Mouse (Mus musculus) limb, embryonic 12.5 days (tissue): Measurements from ENCODE around the gene Gm3336. TPM values are rescaled to one million over a fixed set of nuclear protein-coding genes. Genes with fewer than 3 reads are reported as not detected.

Experiments
- ATAC-seq: fragments of 200-750 bp; cut with Nextera tagmentation; 2 replicates; pipeline ENCODE4 v1.8.0; 2017; ENCODE audit warnings: low read depth, moderate TSS enrichment; ENCODE audit not compliant: insufficient number of reproducible peaks, insufficient read depth, low FRiP score, low TSS enrichment
- H3K27ac ChIP-seq: fragments of 300-500 bp; sonication (generic); 2 replicates; pipeline ENCODE4 v1.5.1; 2016; ENCODE audit warnings: mild to moderate bottlenecking, moderate library complexity
- H3K27me3 ChIP-seq: fragments of 300-500 bp; sonication (generic); 2 replicates; pipeline ENCODE4 v1.6.1; 2016; ENCODE audit warnings: mild to moderate bottlenecking, moderate library complexity
- H3K36me3 ChIP-seq: fragments of 300-500 bp; sonication (generic); 2 replicates; pipeline ENCODE4 v1.6.1; 2016; ENCODE audit warnings: mild to moderate bottlenecking, moderate library complexity
- H3K4me1 ChIP-seq: fragments of 300-500 bp; sonication (generic); replicated peaks from 2 replicates; pipeline ENCODE4 v1.6.1; 2016
- H3K4me2 ChIP-seq: fragments of 300-500 bp; sonication (generic); 2 replicates; pipeline ENCODE4 v1.6.1; 2016; ENCODE audit warnings: mild to moderate bottlenecking, moderate library complexity
- H3K4me3 ChIP-seq: fragments of 300-500 bp; sonication (generic); replicated peaks from 2 replicates; pipeline ENCODE4 v1.5.1; 2016; ENCODE audit warnings: mild to moderate bottlenecking
- H3K9ac ChIP-seq: fragments of 300-500 bp; sonication (generic); replicated peaks from 2 replicates; pipeline ENCODE4 v1.6.1; 2016; ENCODE audit warnings: mild to moderate bottlenecking, moderate library complexity
- H3K9me3 ChIP-seq: fragments of 300-500 bp; sonication (generic); 2 replicates; pipeline ENCODE4 v1.6.1; 2016; ENCODE audit warnings: mild to moderate bottlenecking, moderate library complexity
- WGBS: fragments of 180-500 bp; shearing (Covaris S2); methylation state at CpG from one replicate; pipeline ENCODE4 v1.1.7; 2016; 5-methylcytosine and 5-hydroxymethylcytosine counted together
- polyA plus RNA-seq: library from polyadenylated mRNA; unstranded; fragments of >200 nt; fragmentation: Nextera tagmentation; extraction: Ambion mirVana; gene quantifications from 2 replicates; pipeline ENCODE4 v1.2.1, GENCODE M21; 2016

Gm3336 gene
- polyA plus RNA-seq, 1 experiment from 2014 or later = not detected

DNA sequence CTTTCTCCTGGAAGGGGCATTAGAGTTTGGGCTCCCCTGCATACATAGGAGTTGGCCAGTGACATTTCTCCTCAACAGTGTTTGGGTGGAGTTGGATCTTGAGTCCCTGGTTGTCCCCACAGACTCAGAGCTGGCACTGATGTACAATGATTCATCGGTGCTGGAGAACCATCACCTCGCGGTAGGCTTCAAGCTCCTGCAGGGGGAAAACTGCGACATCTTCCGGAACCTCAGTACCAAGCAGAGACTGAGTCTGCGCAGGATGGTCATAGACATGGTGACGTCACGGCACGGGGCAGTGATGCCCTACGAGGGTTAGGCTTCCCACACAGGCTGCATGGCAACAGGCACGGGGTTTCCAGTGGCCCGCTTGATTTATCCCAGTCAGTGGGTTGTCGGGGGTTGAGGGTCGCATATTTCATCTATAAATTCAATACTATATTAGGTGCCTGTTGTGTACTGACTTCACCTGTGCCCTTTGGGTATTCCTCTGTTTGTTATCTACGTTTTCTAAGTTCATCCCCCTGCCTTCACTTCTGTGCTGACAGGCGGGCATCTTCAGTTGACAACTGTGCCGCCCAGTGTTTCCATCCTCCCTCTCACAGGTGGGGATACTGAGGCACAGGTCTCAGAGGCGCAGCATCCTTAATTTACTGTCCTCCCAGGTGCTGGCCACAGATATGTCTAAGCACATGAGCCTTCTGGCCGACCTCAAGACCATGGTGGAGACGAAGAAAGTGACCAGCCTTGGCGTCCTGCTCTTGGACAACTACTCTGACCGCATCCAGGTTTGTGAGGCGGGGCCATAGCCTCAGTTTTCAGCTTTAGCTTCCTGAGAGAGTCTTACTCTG is 30.1 kb downstream of the Gm3336 start:
- H3K9me3 ChIP-seq = no peaks in the 10 kb centered on the region
- H3K4me3 ChIP-seq = no peak overlapping the region
- H3K9ac ChIP-seq = no peak overlapping the region
- H3K4me1 ChIP-seq = peaks cover 22% of the 10 kb centered on the region
- H3K4me2 ChIP-seq = no peak overlapping the region
- no peaks in the 10 kb centered on the region for H3K36me3 ChIP-seq
- H3K27ac ChIP-seq = no peak overlapping the region
- ATAC-seq = no peak
- H3K27me3 ChIP-seq = peaks cover 64% of the 10 kb centered on the region
- 87% methylated on average over 23 of the region's 23 CpGs for WGBS

DNA sequence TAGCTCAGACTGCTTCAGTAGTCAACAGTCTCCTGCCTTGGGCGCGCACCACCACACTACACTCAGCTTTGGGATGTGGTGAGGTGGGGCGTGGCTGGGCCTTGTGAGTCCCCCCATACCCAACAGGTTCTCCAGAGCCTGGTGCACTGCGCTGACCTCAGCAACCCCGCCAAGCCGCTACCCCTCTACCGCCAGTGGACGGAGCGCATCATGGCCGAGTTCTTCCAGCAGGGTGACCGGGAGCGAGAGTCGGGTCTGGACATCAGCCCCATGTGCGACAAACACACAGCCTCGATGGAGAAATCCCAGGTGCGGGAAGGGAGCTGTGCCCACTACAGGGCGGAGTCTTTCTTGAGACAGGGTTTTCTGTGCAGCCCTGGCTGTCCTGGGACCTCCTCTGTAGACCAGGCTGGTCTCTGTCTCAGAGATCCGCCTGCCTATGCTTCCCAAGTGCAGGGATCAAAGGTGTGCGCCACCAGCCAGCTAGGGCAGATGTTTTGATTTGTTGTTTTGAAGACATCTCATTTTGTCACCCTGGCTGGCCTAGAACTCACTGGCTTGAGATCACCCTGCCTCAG is 30.8 kb downstream of the Gm3336 start:
- Histone ChIP-seq H3K4me2 (no peak overlapping the region), H3K9ac (no peak overlapping the region), H3K9me3 (no peaks in the 10 kb centered on the region), H3K36me3 (no peaks in the 10 kb centered on the region), H3K4me3 (no peak overlapping the region), H3K27ac (no peak overlapping the region), H3K27me3 (peaks cover 57% of the 10 kb centered on the region), H3K4me1 (peaks cover 22% of the 10 kb centered on the region)
- WGBS = 83% methylated on average over 19 of the region's 19 CpGs
- no peak for ATAC-seq

DNA sequence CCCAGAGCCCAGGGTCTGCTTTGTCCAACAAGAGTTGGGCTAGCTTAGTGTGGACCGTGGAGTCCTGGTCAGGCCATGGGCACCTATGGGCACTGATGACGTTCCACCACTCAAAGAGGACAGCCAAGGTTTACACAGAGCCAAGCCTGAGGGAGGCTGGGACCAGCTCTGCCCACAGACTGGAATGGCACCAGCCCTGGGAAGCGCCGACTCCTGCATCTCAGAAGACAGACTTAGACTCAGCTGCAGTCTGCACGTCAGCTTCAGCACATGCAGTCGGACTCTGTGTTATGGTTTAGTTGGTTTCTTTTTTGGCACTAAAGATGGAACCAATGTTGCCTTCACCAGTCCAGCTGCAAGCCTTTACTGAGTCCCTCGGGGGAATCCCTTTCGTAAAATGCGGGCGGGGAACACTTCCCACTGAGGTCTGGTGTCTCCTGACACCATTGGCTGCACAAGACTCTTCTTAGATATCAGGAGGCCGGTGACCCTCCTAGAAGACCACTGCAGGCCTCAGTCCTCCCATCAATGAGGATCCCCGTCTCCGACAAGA is 31.9 kb downstream of the Gm3336 start:
- Histone ChIP-seq H3K36me3 (no peaks in the 10 kb centered on the region), H3K4me2 (no peak overlapping the region), H3K9ac (no peak overlapping the region), H3K27ac (no peak overlapping the region), H3K4me1 (peaks cover 25% of the 10 kb centered on the region), H3K4me3 (no peak overlapping the region), H3K27me3 (peaks cover 47% of the 10 kb centered on the region), H3K9me3 (no peaks in the 10 kb centered on the region)
- 83% methylated on average over 13 of the region's 13 CpGs for WGBS
- ATAC-seq = no peak

DNA sequence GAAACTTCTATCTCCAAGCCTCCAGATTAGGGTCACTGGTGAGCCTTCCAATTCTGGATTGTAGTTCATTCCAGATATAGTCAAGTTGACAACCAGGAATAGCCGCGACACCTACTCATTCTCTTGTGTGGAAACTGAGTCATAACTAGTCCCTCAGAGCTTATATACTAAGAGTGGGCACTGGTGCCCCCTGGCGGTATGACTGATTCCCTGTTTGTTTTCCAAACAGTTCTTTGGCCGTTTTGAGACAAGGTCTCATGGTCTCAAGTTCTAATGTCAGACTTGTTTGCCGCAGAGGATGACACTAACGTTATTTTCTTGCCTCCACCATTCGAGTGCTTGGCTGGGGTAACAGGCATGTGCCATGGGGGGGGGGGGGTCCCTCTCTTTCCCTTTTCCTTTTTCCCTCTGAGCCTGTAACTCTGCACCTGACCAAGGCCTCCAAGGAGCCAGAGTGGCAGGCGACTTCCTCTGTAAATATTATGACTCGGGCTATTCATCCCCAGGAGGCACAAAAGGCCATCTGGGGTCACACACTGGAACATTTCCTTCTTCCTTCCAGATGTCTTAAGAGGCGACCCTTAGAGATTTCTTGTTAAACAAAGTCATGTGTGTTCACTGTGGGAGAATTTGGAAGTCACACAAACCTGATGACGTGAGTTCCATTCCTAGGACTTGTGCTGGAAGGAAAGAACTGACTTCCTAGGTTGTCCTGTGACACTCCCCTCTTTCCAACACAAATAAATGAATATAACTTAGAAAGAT is 33.8 kb downstream of the Gm3336 start:
- Histone ChIP-seq H3K4me3 (0 out of 2 replicates have a peak overlapping the region, but pooled peaks have one; percentile 9), H3K4me1 (peaks cover 31% of the 10 kb centered on the region), H3K36me3 (peaks cover 11% of the 10 kb centered on the region), H3K9ac (no peak overlapping the region), H3K4me2 (peak overlapping the region; percentile 43), H3K27me3 (peaks cover 27% of the 10 kb centered on the region), H3K9me3 (no peaks in the 10 kb centered on the region), H3K27ac (peak overlapping the region; percentile 82)
- 20% methylated on average over 11 of the region's 11 CpGs for WGBS
- ATAC-seq = no peak

DNA sequence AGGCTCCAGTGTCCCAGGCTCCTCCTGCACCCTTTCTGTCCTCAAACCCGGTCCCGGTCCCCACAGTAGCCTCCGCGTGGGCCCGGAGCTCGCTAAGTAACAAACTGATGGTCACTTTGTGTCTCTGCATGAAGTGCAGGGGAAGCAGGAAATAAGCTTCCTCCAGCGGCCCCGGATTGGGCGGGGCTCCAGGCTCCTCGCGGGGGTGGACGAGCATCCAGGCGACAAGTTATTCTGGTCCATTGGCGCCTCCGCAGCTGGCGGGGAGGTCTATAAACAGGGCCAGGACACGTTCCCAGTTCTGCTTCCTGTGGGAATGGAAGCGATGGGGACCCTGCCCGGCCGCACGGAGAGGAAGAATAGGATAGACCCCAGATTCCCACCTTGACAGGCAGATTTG is 34.8 kb downstream of the Gm3336 start:
- no peak overlapping the region; the same call in 1 of the 2 replicates for H3K4me3 ChIP-seq
- peaks cover 31% of the 10 kb centered on the region for H3K4me1 ChIP-seq
- H3K4me2 ChIP-seq = peak overlapping the region; percentile 43
- no peaks in the 10 kb centered on the region for H3K9me3 ChIP-seq
- H3K27ac ChIP-seq = peak overlapping the region; percentile 82
- H3K36me3 ChIP-seq = peaks cover 21% of the 10 kb centered on the region
- no peak for ATAC-seq
- WGBS = 15% methylated on average over 21 of the region's 21 CpGs
- H3K9ac ChIP-seq = 0 out of 2 replicates have a peak overlapping the region, but pooled peaks have one; percentile 1
- H3K27me3 ChIP-seq = peaks cover 17% of the 10 kb centered on the region

DNA sequence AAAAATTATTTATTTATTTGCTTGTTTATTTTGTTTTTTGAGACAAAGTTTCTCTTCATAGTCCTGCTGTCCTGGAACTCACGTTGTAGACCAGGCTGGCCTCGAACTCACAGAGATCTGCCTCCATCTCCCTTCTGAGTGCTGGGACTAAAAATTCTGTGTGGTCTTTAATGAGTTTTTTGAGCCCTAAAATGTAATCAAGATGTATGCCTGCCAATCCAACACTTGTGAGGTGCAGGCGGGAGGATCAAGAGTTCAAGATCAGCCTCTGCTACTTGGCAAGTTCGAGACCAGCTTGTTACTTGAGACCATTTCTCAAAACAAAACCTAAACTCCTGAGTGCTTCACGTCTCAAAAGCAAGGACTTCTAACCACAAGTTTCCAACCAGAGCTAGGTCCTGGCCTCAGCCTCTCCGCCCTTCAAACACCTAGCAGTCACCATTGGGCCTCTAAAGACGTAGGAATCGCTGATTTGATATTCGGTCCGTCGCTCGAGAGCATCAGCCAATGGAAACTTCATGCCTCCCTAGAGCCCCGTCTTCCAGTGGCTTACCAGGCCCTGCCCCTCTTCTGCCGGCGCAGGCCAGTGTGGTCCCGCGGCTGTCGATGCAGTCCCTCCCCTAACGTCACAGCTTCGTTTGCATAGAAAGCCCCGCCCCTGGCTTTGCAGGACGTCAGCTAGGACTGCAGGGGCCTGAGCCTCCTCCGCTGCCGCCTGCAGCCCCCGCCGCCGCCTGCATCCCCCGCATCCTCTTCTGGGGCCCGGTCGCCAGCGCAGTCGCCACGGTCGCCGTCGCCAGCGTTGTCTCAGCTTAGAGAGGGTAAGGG is 35.9 kb downstream of the Gm3336 start, which contains the start of gene Rab3a:
TSS of gene Rab3a (plus strand) at position 637 of the 828 bp plus-strand sequence.
- H3K27me3 ChIP-seq = peaks cover 6% of the 10 kb centered on the region
- ATAC-seq = peak; percentile 97
- H3K4me1 ChIP-seq = peaks cover 34% of the 10 kb centered on the region
- peak within 1 kb of the TSS; percentile 79 for H3K9ac ChIP-seq
- peaks cover 26% of the 10 kb centered on the region for H3K36me3 ChIP-seq
- H3K9me3 ChIP-seq = no peaks in the 10 kb centered on the region
- peak within 1 kb of the TSS; percentile 69 for H3K4me3 ChIP-seq
- peak within 1 kb of the TSS; percentile 82 for H3K27ac ChIP-seq
- H3K4me2 ChIP-seq = peak within 1 kb of the TSS; percentile 96
- 8% methylated on average over 37 of the region's 37 CpGs for WGBS

DNA sequence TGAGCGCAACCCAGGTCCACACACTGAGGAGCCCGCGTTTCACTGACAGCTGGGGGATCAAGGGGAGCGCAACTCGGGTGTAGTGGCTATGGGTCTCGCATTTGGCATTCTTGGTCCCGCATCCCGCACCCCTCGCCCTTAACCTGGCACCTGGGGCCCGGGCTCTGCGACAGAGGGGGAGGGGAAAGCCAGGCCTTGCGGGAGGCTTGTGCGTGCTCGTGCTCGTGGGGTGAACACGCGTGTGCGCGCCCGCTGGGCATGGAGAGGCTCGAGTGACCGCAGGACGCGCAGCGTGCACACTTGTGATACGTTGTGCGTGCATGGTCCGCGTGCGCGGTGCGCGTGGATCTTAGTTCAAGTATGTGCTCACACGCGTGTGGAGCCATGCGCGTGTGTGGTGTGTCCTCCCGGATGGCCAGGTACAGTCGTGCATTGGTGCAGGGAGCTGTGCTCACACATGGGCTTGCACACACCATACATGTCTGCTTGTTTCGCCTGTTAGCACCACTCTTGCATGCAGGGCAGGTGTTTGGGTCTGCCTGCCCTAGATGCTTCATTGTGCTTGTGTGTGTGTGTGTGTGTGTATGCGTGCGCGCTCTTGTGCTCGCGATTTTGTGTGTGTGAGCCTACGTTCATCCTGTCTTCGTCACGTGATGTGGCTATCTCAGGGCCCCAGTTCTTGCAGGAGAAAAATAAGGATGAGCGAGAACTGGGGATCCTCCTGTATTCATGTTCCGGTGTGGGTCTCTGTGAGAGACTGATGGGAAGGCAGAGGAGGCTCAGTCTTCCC is 36.7 kb downstream of the Gm3336 start:
- Histone ChIP-seq H3K27me3 (no peaks in the 10 kb centered on the region), H3K9me3 (no peaks in the 10 kb centered on the region), H3K9ac (peak overlapping the region; percentile 79), H3K4me3 (peak overlapping the region; percentile 69), H3K27ac (peak overlapping the region; percentile 72), H3K4me1 (peaks cover 42% of the 10 kb centered on the region), H3K36me3 (peaks cover 26% of the 10 kb centered on the region), H3K4me2 (peak overlapping the region; percentile 96)
- peak; percentile 34 for ATAC-seq
- 16% methylated on average over 50 of the region's 50 CpGs for whole genome bisulfite sequencing

DNA sequence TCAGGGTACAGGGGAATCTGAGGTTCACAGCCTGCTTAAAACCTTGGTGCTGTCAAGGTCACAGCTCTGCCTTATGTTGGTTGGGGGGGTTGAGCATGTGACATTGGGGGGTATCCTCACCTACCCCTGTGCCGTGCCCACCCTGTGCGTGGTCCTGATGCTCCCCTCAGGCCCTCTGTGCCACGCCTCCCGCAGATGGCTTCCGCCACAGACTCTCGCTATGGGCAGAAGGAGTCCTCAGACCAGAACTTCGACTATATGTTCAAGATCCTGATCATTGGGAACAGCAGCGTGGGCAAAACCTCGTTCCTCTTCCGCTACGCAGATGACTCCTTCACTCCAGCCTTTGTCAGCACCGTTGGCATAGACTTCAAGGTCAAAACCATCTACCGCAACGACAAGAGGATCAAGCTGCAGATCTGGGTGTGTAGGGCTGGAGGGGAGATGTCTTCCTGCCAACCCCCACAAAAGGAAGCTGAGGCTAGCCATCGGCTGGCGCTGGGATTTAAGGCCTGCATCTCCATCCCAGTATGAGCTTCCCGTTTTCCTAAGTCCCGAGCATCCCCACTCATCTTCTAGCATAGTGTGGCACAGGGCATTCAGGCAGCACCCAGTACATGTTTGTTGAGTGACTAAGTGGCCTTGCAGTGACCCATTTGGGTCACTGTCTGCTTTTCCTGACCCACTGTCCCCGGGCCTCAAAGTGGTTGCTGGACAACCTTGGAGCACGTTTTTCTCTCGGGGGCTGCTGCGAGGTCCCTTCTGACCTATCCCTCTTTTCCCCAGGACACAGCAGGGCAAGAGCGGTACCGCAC is 37.5 kb downstream of the Gm3336 start:
- no peaks in the 10 kb centered on the region for H3K27me3 ChIP-seq
- peaks cover 47% of the 10 kb centered on the region for H3K4me1 ChIP-seq
- H3K36me3 ChIP-seq = peaks cover 26% of the 10 kb centered on the region
- ATAC-seq = no peak
- peak overlapping the region; percentile 79; the same call in 1 of the 2 replicates for H3K9ac ChIP-seq
- whole genome bisulfite sequencing = 80% methylated on average over 24 of the region's 24 CpGs
- peak overlapping the region; percentile 96 for H3K4me2 ChIP-seq
- peak overlapping the region; percentile 69 for H3K4me3 ChIP-seq
- H3K27ac ChIP-seq = no peak overlapping the region
- no peaks in the 10 kb centered on the region for H3K9me3 ChIP-seq

DNA sequence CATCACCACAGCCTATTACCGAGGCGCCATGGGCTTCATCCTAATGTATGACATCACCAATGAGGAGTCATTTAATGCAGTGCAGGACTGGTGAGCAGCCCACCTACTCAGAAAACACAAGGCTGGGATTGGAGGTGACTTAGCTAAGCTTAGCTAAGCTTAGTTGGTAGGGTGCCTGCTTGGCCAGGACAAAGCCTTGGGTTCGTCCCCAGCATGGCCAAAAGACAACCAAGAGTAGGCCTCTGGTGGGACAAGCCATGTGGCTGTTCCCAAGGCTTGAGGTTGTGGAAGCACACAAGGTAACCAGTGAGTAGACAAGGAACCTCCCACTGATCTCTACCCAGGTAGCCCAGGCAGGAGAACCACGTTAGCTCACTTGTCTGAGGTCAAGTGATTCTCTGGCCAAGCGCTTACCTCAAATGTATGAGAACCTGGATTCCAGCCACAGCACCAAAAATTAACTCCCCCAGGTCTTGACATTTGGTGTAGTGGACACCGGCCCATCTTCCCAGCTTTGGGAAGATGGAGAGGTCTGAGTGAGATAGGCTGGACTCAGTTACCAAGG is 38.2 kb downstream of the Gm3336 start:
- Histone ChIP-seq H3K9ac (no peak overlapping the region), H3K4me2 (no peak overlapping the region), H3K9me3 (no peaks in the 10 kb centered on the region), H3K27ac (no peak overlapping the region), H3K36me3 (peaks cover 26% of the 10 kb centered on the region), H3K4me3 (no peak overlapping the region), H3K4me1 (peaks cover 47% of the 10 kb centered on the region), H3K27me3 (no peaks in the 10 kb centered on the region)
- ATAC-seq = no peak
- WGBS = 92% methylated on average over 6 of the region's 6 CpGs
